Mouse (Mus musculus): Measurements from ENCODE around the gene Olfr330. TPM values are rescaled to one million over a fixed set of nuclear protein-coding genes. Genes with fewer than 3 reads are reported as not detected.
"Not testable (repeated sequence)": the region's sequence is repeated elsewhere in the genome, so short reads cannot be mapped to it uniquely, and the experiment has no call there.

Olfr330 gene
- polyA plus RNA-seq (2014; fragmentation: Nextera tagmentation; extraction: Ambion mirVana), result not detected in 2 replicates

- not testable (repeated sequence) for H3K4me2 ChIP-seq (ENCODE audit: low read length); ATAC-seq (ENCODE audit: insufficient number of reproducible peaks, insufficient read depth, low FRiP score, low read depth); H3K27ac ChIP-seq (replicated peaks in 1 of 2; ENCODE audit: control insufficient read depth in 1 of 2, insufficient read depth in 1 of 2, low read depth in 2 of 2, low read length in 2 of 2); H3K36me3 ChIP-seq (ENCODE audit: control insufficient read depth, insufficient read depth, low read length); H3K4me1 ChIP-seq (ENCODE audit: control insufficient read depth in 2 of 2, insufficient read depth in 2 of 2, low read length in 2 of 2); H3K9ac ChIP-seq (ENCODE audit: low read length); H3K4me3 ChIP-seq (ENCODE audit: control insufficient read depth in 1 of 2, insufficient read depth in 1 of 2, low read depth in 1 of 2, low read length in 2 of 2); H3K27me3 ChIP-seq (ENCODE audit: control insufficient read depth, insufficient read depth, low read length); H3K9me3 ChIP-seq (ENCODE audit: control insufficient read depth, low read length)
These were observed at the start of gene Olfr330 for GRCm38 (mm10) chr11:58534736-58535135. Gene Olfr330, minus strand, starts transcription at chr11:58534836.

GRCm38 (mm10) chr11:58578636-58579035 is 44.0 kb upstream of the Olfr330 start:
- Histone ChIP-seq H3K27ac (replicated peaks in 1 of 2; ENCODE audit: control insufficient read depth in 1 of 2, insufficient read depth in 1 of 2, low read depth in 2 of 2, low read length in 2 of 2) (no peak overlapping the region), H3K4me2 (ENCODE audit: low read length) (no peak overlapping the region), H3K9ac (ENCODE audit: low read length) (no peak overlapping the region), H3K36me3 (ENCODE audit: control insufficient read depth, insufficient read depth, low read length) (no peaks in the 10 kb centered on the region), H3K9me3 (ENCODE audit: control insufficient read depth, low read length) (no peaks in the 10 kb centered on the region), H3K27me3 (ENCODE audit: control insufficient read depth, insufficient read depth, low read length) (no peaks in the 10 kb centered on the region), H3K4me3 (ENCODE audit: control insufficient read depth in 1 of 2, insufficient read depth in 1 of 2, low read depth in 1 of 2, low read length in 2 of 2) (no peak overlapping the region), H3K4me1 (ENCODE audit: control insufficient read depth in 2 of 2, insufficient read depth in 2 of 2, low read length in 2 of 2) (no peaks in the 10 kb centered on the region)
- 65% methylated on average over 8 of the region's 8 CpGs for WGBS
- ATAC-seq (ENCODE audit: insufficient number of reproducible peaks, insufficient read depth, low FRiP score, low read depth), result no peak

DNA sequence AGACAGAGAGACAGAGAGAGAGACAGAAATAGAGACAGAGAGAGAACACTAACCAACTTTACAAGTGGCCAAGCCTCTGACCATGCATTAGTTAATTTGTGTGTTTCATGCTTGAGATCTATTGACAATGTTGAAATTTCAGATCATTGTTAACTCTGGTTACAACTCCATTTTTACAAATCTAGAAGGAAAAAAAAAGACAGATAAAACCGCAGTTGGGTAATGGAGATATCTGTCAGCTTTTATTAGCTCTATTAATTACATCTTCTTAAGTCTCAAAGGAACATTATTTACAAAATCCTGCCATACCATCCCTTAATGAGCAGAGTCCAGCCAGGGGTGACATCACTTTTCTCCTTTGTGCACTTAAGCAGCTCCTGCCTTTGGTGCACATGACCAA is 42.8 kb upstream of the Olfr330 start, which contains the start of gene Olfr325:
Gene Olfr325, plus strand, starts transcription at position 301 of the 400 bp plus-strand sequence.
- Histone ChIP-seq H3K4me2 (ENCODE audit: low read length) (no peak within 1 kb of the TSS), H3K27ac (replicated peaks in 1 of 2; ENCODE audit: control insufficient read depth in 1 of 2, insufficient read depth in 1 of 2, low read depth in 2 of 2, low read length in 2 of 2) (no peak within 1 kb of the TSS)

GRCm38 (mm10) chr11:58570405-58570804 is 35.8 kb upstream of the Olfr330 start, which contains the start of gene Olfr224:
Gene Olfr224, minus strand, starts transcription at chr11:58570553.
- Histone ChIP-seq H3K27me3 (ENCODE audit: control insufficient read depth, insufficient read depth, low read length) (no peaks in the 10 kb centered on the region), H3K4me1 (ENCODE audit: control insufficient read depth in 2 of 2, insufficient read depth in 2 of 2, low read length in 2 of 2) (no peaks in the 10 kb centered on the region), H3K4me2 (ENCODE audit: low read length) (no peak within 1 kb of the TSS), H3K27ac (replicated peaks in 1 of 2; ENCODE audit: control insufficient read depth in 1 of 2, insufficient read depth in 1 of 2, low read depth in 2 of 2, low read length in 2 of 2) (no peak within 1 kb of the TSS), H3K9me3 (ENCODE audit: control insufficient read depth, low read length) (no peaks in the 10 kb centered on the region), H3K36me3 (ENCODE audit: control insufficient read depth, insufficient read depth, low read length) (no peaks in the 10 kb centered on the region), H3K9ac (ENCODE audit: low read length) (no peak within 1 kb of the TSS), H3K4me3 (ENCODE audit: control insufficient read depth in 1 of 2, insufficient read depth in 1 of 2, low read depth in 1 of 2, low read length in 2 of 2) (no peak within 1 kb of the TSS)
- ATAC-seq (ENCODE audit: insufficient number of reproducible peaks, insufficient read depth, low FRiP score, low read depth), result no peak
- 53% methylated on average over 5 of the region's 5 CpGs for WGBS

More for the DNA sequence above, 42.8 kb upstream of the Olfr330 start, which contains the start of gene Olfr325:
- Histone ChIP-seq H3K4me3 (ENCODE audit: control insufficient read depth in 1 of 2, insufficient read depth in 1 of 2, low read depth in 1 of 2, low read length in 2 of 2) (no peak within 1 kb of the TSS), H3K9me3 (ENCODE audit: control insufficient read depth, low read length) (no peaks in the 10 kb centered on the region), H3K36me3 (ENCODE audit: control insufficient read depth, insufficient read depth, low read length) (no peaks in the 10 kb centered on the region), H3K27me3 (ENCODE audit: control insufficient read depth, insufficient read depth, low read length) (no peaks in the 10 kb centered on the region), H3K9ac (ENCODE audit: low read length) (no peak within 1 kb of the TSS), H3K4me1 (ENCODE audit: control insufficient read depth in 2 of 2, insufficient read depth in 2 of 2, low read length in 2 of 2) (no peaks in the 10 kb centered on the region)
- 76% methylated on average over 1 of the region's 1 CpGs for WGBS
- no peak for ATAC-seq (ENCODE audit: insufficient number of reproducible peaks, insufficient read depth, low FRiP score, low read depth)

GRCm38 (mm10) chr11:58555536-58555935 is 20.9 kb upstream of the Olfr330 start, which contains the start of gene Olfr328:
Gene Olfr328, minus strand, starts transcription at chr11:58555636.
- Histone ChIP-seq H3K4me1 (ENCODE audit: control insufficient read depth in 2 of 2, insufficient read depth in 2 of 2, low read length in 2 of 2) (no peaks in the 10 kb centered on the region), H3K27me3 (ENCODE audit: control insufficient read depth, insufficient read depth, low read length) (no peaks in the 10 kb centered on the region), H3K4me3 (ENCODE audit: control insufficient read depth in 1 of 2, insufficient read depth in 1 of 2, low read depth in 1 of 2, low read length in 2 of 2) (no peak within 1 kb of the TSS), H3K36me3 (ENCODE audit: control insufficient read depth, insufficient read depth, low read length) (no peaks in the 10 kb centered on the region), H3K27ac (replicated peaks in 1 of 2; ENCODE audit: control insufficient read depth in 1 of 2, insufficient read depth in 1 of 2, low read depth in 2 of 2, low read length in 2 of 2) (no peak within 1 kb of the TSS), H3K9ac (ENCODE audit: low read length) (no peak within 1 kb of the TSS), H3K9me3 (ENCODE audit: control insufficient read depth, low read length) (no peaks in the 10 kb centered on the region), H3K4me2 (ENCODE audit: low read length) (no peak within 1 kb of the TSS)
- WGBS, result 79% methylated on average over 1 of the region's 1 CpGs
- ATAC-seq (ENCODE audit: insufficient number of reproducible peaks, insufficient read depth, low FRiP score, low read depth), result no peak

DNA sequence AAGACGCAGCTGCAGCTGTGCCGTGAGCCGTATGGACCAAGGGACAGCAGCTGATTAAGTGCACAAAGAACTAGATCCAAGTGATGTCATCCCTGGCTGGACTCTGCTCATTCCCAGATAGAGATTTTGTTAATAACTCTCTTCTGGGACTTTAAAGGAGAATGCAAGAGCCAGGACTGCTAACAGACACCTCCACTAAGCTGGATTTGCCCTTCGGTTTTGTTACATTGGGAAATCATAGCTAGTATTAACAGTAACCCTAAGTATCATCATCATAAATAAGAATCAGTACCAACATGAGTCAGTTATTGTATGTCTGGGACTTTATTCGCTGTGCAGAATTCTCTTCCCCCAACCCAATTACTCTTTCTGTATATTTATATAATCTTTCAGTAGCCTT is 11.7 kb upstream of the Olfr330 start, which contains the start of gene Olfr329-ps:
Gene Olfr329-ps, minus strand, starts transcription at position 101 of the 400 bp plus-strand sequence.
- ATAC-seq (ENCODE audit: insufficient number of reproducible peaks, insufficient read depth, low FRiP score, low read depth), result no peak
- Histone ChIP-seq H3K4me3 (ENCODE audit: control insufficient read depth in 1 of 2, insufficient read depth in 1 of 2, low read depth in 1 of 2, low read length in 2 of 2) (no peak within 1 kb of the TSS), H3K4me2 (ENCODE audit: low read length) (no peak within 1 kb of the TSS), H3K36me3 (ENCODE audit: control insufficient read depth, insufficient read depth, low read length) (no peaks in the 10 kb centered on the region), H3K9ac (ENCODE audit: low read length) (no peak within 1 kb of the TSS), H3K27me3 (ENCODE audit: control insufficient read depth, insufficient read depth, low read length) (no peaks in the 10 kb centered on the region), H3K9me3 (ENCODE audit: control insufficient read depth, low read length) (no peaks in the 10 kb centered on the region), H3K27ac (replicated peaks in 1 of 2; ENCODE audit: control insufficient read depth in 1 of 2, insufficient read depth in 1 of 2, low read depth in 2 of 2, low read length in 2 of 2) (no peak within 1 kb of the TSS), H3K4me1 (ENCODE audit: control insufficient read depth in 2 of 2, insufficient read depth in 2 of 2, low read length in 2 of 2) (no peaks in the 10 kb centered on the region)
- WGBS, result 77% methylated on average over 5 of the region's 5 CpGs

DNA sequence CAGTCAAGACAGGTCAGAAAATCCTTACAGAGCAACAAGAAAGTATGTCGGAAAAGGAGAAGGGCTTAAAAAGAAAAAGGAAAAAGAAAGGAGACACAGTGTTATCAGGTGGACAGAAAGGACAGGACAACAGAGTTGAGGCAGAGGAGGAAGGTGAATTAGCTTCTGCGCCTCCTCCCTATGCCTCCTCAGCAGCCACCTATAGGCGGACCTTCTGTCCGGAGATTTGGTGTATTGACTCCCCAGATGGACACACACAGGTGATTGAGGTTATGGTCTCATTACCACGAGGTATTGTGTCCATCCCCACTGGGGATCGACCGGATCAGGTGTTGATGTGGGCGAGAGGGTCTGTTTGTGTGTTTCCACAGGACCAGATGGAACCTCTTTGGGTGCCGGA is 14.9 kb downstream of the Olfr330 start:
- H3K4me3 ChIP-seq (ENCODE audit: control insufficient read depth in 1 of 2, insufficient read depth in 1 of 2, low read depth in 1 of 2, low read length in 2 of 2); H3K9me3 ChIP-seq (ENCODE audit: control insufficient read depth, low read length); H3K4me2 ChIP-seq (ENCODE audit: low read length): not testable (repeated sequence)

GRCm38 (mm10) chr11:58518916-58519315 is 15.7 kb downstream of the Olfr330 start:
- not testable (repeated sequence) for H3K4me1 ChIP-seq (ENCODE audit: control insufficient read depth in 2 of 2, insufficient read depth in 2 of 2, low read length in 2 of 2); ATAC-seq (ENCODE audit: insufficient number of reproducible peaks, insufficient read depth, low FRiP score, low read depth); H3K9me3 ChIP-seq (ENCODE audit: control insufficient read depth, low read length); H3K4me2 ChIP-seq (ENCODE audit: low read length); H3K36me3 ChIP-seq (ENCODE audit: control insufficient read depth, insufficient read depth, low read length); H3K4me3 ChIP-seq (ENCODE audit: control insufficient read depth in 1 of 2, insufficient read depth in 1 of 2, low read depth in 1 of 2, low read length in 2 of 2); H3K27me3 ChIP-seq (ENCODE audit: control insufficient read depth, insufficient read depth, low read length); H3K27ac ChIP-seq (replicated peaks in 1 of 2; ENCODE audit: control insufficient read depth in 1 of 2, insufficient read depth in 1 of 2, low read depth in 2 of 2, low read length in 2 of 2); H3K9ac ChIP-seq (ENCODE audit: low read length)
- whole genome bisulfite sequencing, result 91% methylated on average over 17 of the region's 18 CpGs

More for the DNA sequence above, 14.9 kb downstream of the Olfr330 start:
- not testable (repeated sequence) for ATAC-seq (ENCODE audit: insufficient number of reproducible peaks, insufficient read depth, low FRiP score, low read depth); H3K36me3 ChIP-seq (ENCODE audit: control insufficient read depth, insufficient read depth, low read length); H3K27me3 ChIP-seq (ENCODE audit: control insufficient read depth, insufficient read depth, low read length); H3K9ac ChIP-seq (ENCODE audit: low read length); H3K4me1 ChIP-seq (ENCODE audit: control insufficient read depth in 2 of 2, insufficient read depth in 2 of 2, low read length in 2 of 2); H3K27ac ChIP-seq (replicated peaks in 1 of 2; ENCODE audit: control insufficient read depth in 1 of 2, insufficient read depth in 1 of 2, low read depth in 2 of 2, low read length in 2 of 2)
- WGBS, result 92% methylated on average over 6 of the region's 9 CpGs

Measured in heart, embryonic 14.5 days (tissue).